Mouse (Mus musculus) layer of hippocampus, adult 11-12 months (tissue): Measurements from ENCODE around the gene Ucma.
A peak's percentile ranks its signal among the peaks of the same experiment; 100 is the strongest.

Source experiments
- DNase-seq: peaks from one replicate; pipeline ENCODE4 v3.0.0; 2022; ENCODE audit warnings: low spot score

Gene Ucma

DNA sequence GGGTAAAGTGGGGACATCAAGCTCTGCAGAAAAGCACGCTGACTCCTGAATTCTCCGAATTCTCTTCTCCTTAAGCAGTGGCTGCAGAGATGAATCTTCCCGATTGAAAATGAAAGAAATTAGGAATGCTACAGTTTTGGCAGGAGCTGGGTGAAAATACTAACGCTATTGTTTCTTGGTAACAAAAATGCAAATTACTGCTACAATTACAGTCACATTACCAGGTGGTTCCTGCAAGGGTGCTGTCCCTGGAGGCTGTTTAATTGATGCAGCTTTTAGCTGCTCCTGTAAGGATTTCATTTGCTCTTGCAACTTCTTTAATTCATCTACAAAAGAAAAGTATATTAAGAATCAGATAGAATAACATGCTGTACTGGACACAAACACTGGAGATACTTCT, 31.2 kb downstream of the Ucma start:
- DNase-seq, result no peak

DNA sequence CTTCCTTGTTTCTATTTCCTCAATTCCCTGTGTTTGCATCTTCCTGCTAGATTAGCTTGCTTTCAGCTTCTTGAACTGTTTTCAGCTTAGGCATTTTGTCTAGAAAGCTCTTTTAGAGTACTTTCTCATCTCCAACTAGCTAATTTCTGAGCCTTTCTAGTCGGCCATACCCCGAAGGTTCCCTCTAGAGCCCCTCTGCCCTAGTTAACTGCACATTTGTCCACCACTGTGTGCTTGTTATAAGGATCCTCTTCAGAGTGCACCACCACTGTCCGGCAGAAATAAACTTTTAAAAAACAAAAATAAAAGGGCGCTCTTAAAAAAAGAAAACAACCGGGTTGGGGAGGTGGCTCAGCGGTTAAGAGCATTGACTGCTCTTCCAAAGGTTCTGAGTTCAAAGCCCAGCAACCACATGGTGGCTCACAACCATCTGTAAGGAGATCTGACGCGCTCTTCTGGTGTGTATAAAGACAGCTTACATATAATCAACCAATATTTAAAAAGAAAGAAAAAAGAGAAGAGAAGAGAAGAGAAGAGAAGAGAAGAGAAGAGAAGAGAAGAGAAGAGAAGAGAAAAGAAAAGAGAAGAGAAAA, 36.1 kb downstream of the Ucma start:
- no peak for DNase-seq

DNA sequence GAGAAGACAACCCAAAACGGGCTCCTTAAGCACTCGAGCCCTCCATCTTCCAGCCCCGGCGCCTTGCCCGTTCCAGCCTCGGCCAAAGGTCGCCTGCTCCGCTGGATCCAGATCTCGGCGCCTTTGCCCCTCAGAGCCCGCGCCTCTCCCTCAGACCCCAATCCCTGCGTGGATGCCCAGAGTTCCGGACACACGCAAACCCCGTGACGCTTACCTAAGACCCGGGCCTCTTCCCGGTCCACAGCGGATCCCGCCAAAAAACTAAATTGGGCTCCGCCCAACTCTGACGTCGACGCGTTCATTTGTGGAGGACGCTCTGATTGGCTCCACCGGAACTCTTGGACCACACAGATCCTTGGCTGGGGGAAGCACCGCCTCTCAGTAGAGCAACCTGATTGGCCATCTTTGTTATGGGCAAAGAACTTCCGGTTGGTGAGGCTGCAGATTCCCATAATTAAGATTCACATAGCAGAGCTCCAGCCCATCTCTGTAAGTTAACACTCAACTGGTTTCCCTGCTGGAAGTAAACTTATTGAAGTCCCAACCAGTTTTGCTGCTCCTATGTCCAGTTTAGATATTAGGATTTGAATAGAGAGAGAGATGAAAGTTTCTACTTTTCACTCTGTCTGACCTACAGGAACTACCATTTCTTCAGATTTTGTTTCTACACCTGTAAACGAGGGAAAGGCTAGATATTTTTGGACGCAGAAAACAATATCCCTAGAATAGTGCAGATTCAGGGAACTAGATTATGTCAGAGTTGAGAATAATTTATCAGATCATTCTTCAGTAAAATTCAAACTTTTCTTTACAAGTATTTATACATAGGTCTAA, 36.8 kb downstream of the Ucma start, which contains the start of gene Mcm10:
Gene Mcm10 (minus strand): TSS at position 301 of the 834 bp plus-strand sequence.
- DNase-seq, result peak; percentile 92

DNA sequence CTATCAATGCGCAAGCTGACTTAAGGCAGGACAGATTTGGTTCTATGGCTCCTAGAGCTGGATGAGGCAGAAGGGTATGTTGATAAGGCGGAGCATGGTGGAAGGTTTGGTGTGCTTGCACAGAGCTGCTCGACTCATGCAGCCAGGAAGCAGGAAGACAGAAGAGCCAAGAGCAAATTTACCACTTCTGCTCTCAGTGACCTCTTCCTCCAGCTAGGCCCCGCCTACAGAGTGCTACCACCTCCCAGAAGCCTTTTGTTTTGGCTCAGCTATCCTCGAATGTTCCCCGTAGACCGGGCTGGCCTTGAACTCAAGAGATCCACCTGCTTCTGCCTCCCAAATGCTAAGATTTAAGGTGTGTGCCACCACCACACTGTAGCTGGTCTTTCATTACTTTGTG, 38.7 kb downstream of the Ucma start:
- DNase-seq, result no peak

DNA sequence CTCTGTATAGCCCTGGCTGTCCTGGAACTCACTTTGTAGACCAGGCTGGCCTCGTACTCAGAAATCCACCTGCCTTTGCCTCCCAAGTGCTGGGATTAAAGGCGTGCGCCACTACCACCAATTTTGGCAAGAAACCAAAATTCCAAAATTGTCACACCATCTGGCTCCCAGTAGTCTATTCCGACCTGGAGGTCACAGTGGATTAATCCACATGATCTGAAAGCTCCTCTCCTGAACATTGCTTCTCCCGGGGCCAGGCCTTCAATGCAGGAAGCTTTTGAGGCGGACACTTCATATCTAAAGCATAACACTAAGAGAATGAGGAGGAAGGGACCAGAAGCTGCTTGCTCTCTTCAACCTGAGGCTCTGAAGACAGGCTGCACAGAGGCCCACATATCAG, 39.6 kb downstream of the Ucma start:
- no peak for DNase-seq

DNA sequence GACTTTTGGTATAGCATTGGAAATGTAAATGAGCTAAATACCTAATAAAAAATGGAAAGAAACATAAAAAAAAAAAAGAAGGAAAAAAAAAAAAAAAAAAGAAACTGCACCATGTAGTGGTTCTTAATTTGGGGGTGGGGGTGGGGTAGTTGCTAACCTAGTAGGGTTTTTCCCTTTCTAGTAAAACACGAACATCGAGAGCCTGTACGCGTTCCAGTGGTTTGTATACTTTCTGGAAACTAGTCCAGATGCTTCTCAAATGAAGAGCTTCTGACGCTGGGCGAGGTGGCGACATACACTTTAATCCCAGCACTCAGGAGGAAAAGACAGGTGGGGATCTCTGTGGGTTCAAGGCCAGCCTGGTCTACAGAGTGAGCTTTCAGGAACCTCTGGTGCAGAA, 41.0 kb downstream of the Ucma start:
- DNase-seq, result no peak

DNA sequence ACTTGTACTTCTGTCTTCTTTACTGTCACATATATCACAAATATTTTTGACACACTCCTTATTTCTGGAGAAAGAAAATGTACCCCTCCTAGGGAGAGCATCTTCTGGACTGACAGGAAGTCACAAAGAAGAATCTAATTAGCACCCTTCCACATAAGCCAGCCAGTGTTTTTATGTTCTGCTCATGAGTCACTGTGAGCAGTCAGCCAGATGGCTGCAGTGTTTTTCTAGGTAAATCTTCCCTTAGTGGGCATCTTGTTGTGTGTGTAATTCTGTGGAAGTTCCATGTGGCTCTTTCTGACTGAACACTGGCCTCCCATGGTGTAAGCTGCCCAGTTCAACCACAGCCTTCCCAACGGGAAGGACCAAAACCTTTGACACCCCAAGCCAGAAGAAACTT, 43.8 kb downstream of the Ucma start:
- DNase-seq, result peak; percentile 28

DNA sequence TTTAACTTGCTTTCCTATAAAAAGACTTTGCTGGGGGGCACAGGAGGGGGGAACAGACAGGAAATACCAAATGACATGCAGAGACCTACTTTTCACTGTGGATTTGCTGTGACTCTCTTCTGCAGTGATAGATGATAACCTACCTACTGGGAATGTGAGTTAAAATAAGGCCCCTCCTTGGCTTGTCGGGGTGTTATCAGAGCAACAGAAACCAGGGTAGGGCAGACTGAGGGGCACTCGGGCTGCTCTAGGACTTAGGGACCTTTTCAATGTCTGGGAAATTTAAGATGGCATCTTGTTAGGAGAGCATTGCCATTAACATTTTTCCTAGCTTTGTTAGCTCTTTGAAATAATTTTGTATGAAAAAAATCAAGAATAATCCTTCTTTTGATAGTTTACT, 47.4 kb downstream of the Ucma start:
- no peak for DNase-seq

DNA sequence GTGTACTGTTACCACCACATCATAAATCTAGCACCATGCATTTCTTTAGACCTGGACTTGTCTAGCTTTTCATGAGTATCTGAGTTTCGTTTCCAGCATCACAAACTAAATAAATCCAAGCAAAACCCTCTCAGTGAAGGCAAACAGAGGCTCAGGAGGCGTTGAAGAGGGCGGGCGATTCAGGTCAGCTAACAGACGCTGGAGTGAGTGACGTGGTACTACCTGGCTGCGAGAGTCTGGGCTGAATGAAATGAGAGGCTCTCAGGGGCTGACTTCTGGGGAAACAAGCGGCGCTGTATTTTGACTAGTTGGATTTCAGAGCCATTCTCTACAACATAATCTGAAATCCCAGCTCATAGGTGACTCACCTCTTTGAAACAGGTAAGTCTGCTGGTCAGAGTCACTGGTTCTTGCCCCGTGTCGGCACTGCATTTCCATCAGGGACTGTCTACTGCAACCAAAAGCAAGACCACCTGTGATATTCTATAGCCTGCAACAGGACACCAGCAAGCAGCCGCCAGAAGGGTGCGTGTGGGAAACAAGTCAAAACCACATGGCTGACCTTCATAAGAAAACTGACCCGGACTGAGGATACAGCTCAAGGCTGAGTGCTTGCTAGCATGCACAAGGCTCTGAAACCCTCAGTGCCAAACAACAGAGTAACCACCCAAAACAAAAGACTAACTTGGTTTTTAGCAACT, 47.9 kb downstream of the Ucma start:
- DNase-seq, result no peak

DNA sequence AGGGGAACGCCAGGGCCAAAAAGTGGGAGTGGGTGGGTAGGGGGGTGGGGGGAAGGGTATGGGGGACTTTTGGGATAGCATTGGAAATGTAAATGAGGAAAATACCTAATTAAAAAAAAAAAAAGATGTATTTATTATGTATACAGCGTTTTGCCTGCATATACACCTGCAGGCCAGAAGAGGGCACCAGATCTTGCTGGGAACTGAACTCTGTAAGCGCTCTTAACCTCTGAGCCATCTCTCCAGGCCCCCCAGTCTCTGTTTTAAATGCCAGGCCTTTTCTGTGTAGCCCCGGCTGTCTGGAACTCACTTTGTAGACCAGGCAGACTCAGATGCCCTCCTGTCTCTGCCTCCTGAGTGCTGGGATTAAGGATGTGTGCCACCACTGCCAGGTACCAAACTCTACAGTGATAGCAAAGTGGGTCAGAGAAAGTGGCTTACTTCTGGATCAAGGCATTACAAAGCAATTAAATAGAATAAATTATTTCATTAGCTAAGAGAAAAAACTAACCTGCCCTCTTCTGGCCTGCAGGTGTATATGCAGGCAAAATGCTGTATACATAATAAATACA, 49.3 kb downstream of the Ucma start:
- DNase-seq, result no peak

DNA sequence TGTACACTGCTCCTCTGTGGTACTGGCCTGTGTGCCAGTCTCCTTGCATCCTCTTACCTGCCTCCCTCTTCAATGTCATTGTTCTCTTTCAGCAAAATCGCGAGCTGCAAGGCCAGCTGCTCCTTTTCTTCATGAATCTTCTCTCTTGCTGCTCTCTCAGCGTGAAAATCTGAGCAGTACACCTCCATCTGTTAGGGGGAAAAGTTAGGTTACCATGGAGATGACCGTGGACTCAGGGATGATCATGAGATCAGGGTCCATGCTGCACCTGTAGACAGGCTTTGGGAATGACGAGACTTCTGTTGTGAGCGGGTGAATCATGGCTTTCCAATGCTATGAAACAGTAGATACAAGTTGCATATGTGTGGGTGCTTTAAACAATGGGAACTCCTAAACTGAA, 51.1 kb downstream of the Ucma start:
- no peak for DNase-seq

DNA sequence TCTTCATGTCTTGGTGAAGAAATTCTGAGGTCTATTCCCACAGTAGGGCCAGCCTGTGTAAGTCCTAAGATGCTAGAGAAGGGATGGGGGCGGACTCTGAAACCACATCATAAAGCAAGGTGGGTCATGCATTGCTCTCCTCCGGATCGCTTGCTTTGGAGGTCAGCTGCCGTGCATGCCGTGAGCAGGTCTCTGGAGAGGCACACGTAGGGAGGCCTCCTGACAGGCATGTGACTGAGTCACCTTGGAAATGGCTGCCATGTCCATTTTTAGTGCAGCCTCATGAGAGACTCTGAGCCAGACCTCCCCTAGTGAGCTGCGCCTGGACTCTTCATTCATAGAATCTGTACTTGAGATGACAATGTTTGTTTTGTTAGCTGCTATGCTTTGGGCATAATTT, 52.1 kb downstream of the Ucma start:
- DNase-seq, result no peak

DNA sequence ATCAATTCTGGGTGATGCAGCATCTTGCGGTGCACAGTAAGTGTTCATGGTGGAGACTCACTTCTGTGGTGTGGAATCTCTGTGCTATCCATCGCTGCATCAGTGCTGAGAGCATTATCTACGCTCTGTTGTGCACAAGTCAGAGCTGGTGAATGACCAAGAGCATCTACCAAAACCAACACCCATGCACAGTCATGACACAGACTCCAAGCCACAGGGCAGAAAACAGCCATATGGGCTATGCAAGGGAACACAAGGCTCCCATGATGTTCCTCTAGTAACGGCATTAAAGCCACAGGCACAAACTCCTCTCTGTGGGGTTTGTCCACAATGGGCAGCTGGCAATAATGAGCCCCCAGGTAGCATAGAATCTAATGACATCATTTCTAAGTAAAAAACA, 53.9 kb downstream of the Ucma start:
- no peak for DNase-seq

DNA sequence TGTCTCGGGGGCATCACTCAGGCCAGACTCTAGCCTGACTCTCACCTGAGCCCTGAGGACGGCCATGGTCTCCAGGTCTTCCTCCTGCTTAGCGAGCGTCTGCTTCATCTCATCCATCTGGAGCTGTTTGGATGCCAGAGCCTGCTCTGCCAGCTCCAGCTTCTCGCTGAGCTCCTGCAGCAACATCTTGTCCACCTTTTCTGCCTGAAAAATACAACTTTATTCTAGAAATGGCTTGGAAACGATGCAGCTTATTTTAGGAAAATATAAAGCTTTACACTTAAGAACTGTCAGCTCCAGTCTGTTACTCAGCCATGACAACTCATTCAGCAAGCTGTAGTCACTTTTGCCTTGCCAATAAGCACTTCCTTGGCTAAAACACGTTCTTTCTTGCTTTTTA, 55.3 kb downstream of the Ucma start:
- DNase-seq, result peak; percentile 29

DNA sequence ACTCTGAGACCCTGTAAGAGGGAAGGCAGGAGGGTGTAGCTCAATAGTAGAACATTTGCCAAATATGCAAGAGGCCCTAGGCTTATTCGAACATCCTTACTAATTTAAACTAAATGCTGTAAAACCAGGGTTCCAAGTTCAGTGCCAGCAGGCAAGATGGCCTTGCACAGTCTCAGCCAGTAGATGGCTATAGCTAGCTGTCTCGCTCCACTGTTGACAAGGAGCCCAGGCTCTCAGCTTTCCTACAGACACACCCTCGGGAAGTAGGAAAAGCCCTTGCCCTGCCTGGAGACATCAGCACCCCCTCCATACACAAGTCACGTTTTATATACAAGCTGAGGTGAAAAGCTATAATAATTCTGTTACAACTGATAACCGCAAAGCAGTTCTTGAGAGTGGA, 56.7 kb downstream of the Ucma start:
- DNase-seq, result no peak

DNA sequence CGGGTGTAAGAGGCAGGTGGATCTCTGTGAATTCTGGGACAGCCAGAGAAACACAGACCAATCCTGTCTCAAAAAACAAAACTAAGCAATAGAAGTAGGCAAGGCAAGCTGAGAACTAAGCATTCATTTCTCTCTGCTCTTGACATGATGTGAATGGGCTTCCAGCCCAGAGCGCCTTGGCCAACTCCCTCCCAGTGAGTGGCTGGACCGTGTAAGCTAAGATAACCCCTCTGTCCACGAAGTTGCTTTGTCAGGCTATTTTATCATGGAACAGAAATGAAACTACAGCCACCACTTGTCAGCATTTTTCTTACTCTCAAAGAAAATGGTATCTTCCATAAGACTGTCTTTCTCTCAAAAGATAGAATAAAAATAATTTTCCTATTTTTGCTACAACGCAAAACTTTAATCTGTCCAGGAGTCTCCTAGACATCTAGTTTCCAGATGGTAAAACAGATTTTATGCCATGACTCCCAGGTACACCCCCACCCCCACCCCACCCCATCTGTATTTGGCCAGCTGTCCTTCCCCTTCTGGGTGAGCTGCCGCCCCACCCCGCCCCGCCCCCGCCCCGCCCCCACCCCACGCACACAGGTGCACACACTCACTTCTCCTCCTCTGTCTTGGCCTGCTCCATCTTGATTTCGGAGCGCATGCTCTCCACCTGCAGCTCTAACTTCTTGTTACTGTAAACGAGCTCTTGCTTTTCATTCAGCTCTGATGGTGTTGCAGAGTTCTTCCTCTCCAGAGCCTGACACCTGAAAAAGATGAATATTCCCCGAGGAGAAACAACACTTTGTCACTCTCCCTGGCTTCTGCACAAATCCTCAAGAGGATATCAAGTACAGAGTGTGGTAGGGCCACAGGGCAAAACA, 57.9 kb downstream of the Ucma start:
- DNase-seq, result no peak

DNA sequence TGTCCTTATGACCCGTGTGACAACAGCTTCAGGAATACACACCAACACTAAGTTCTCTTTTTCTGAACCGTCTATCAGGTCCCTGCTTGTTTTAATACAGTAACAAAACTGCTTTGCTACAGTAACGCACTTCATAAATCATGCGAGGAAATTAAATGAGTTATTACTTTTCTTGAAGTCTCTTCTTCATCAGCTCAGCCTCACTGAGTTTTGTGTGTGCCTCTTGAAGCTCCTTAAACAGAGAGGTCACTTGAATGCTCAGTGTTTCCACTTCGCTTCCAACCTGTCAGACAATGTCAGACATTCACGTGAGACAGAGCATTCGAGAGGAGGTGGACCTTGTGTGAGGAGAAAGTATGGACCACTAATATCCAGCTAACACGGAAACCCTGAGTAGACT, 58.9 kb downstream of the Ucma start:
- no peak for DNase-seq

DNA sequence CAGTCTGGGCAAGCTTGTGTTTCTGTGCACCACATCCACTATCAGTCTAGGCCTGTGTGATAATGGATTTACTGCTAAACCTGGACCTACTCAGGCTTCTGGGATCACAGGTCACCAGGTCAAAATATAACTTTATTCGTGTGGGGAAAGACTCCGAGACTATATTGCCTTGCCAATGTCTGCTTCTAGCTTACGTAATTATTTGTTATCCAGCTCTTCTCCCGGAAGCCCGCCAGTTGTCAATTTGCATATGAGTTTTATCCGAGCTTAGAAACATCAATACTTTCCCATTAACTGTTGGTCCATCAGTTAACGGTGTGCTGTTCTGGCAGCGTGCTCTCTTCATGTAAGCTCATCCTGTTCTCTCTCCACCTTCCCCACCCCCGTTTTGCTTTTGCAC, 59.3 kb downstream of the Ucma start:
- no peak for DNase-seq
